Mouse (Mus musculus) heart, postnatal 0 days (tissue): ENCODE results near the gene 2610042L04Rik. TPM values are rescaled to one million over a fixed set of nuclear protein-coding genes. Genes with fewer than 3 reads are reported as not detected.
"Not testable (repeated sequence)": the region's sequence is repeated elsewhere in the genome, so short reads cannot be mapped to it uniquely, and the experiment has no call there.

Source experiments
- ATAC-seq: fragments of 200-750 bp; cut with Nextera tagmentation; 2 replicates; pipeline ENCODE4 v1.8.0; 2017; ENCODE audit warnings: low read depth, moderate number of reproducible peaks, moderate library complexity; ENCODE audit not compliant: insufficient read depth
- DNase-seq: peaks from one replicate; pipeline ENCODE4 v3.0.0-alpha.2; 2016; ENCODE audit warnings: low spot score
- H3K27ac ChIP-seq: fragments of 300-500 bp; sonication (generic); 2 replicates; pipeline ENCODE4 v1.5.1; 2014; ENCODE audit warnings: low read depth, mild to moderate bottlenecking
- H3K27me3 ChIP-seq: fragments of 300-500 bp; sonication (generic); 2 replicates; pipeline ENCODE4 v1.6.1; 2014; ENCODE audit warnings: low read length, mixed read lengths; ENCODE audit not compliant: control insufficient read depth, insufficient read depth
- H3K36me3 ChIP-seq: fragments of 300-500 bp; sonication (generic); replicated peaks from 2 replicates; pipeline ENCODE4 v1.6.1; 2014; ENCODE audit warnings: low read length, mixed read lengths; ENCODE audit not compliant: control insufficient read depth, insufficient read depth
- H3K4me1 ChIP-seq: fragments of 300-500 bp; sonication (generic); 2 replicates; pipeline ENCODE4 v1.6.1; 2014; ENCODE audit warnings: antibody characterized with exemption; ENCODE audit not compliant: control insufficient read depth, insufficient read depth
- H3K4me2 ChIP-seq: fragments of 300-500 bp; sonication (generic); 2 replicates; pipeline ENCODE4 v1.6.1; 2014; ENCODE audit warnings: low read depth, mild to moderate bottlenecking, low read length, moderate library complexity
- H3K4me3 ChIP-seq: fragments of 300-500 bp; sonication (generic); 2 replicates; pipeline ENCODE4 v1.5.1; 2014; ENCODE audit warnings: low read depth, low read length
- H3K9ac ChIP-seq: fragments of 300-500 bp; sonication (generic); replicated peaks from 2 replicates; pipeline ENCODE4 v1.6.1; 2014; ENCODE audit warnings: low read depth, low read length, mixed read lengths
- H3K9me3 ChIP-seq: fragments of 300-500 bp; sonication (generic); replicated peaks from 2 replicates; pipeline ENCODE4 v1.6.1; 2016; ENCODE audit warnings: low read length; ENCODE audit not compliant: control insufficient read depth
- CTCF ChIP-seq: IDR thresholded peaks from 2 replicates; pipeline ENCODE4 v1.5.1; 2016; ENCODE audit warnings: antibody characterized with exemption, control low read depth, low read depth
- WGBS: fragments of 180-500 bp; shearing (Covaris S2); extraction: QIAGEN DNeasy Blood & Tissue Kit; methylation state at CpG from one replicate; pipeline ENCODE4 v1.1.7; 2014; 5-methylcytosine and 5-hydroxymethylcytosine counted together
- polyA plus RNA-seq: library from polyadenylated mRNA; unstranded; fragments of >200 nt; fragmentation: Nextera tagmentation; extraction: Ambion mirVana; gene quantifications from 2 replicates; pipeline ENCODE4 v1.2.1, GENCODE M21; 2015
- total RNA-seq: library from RNA; depleted of rRNA; stranded (reverse); fragments of >200 nt; gene quantifications from 2 replicates; pipeline ENCODE4 v1.2.3, GENCODE M21; 2014; ENCODE audit warnings: low replicate concordance; rRNA removed

The 2610042L04Rik gene
- total RNA-seq = not detected in 2 replicates
- 0.07 TPM in 1 of 2 replicates, not detected in the other for polyA plus RNA-seq

- 1% methylated on average over 13 of the region's 48 CpGs for WGBS
- Histone ChIP-seq H3K4me3 (peak within 1 kb of the TSS; percentile 25), H3K4me2 (peak within 1 kb of the TSS; percentile 49)
- not testable (repeated sequence) for H3K9ac ChIP-seq, H3K36me3 ChIP-seq, H3K4me1 ChIP-seq, H3K27me3 ChIP-seq, H3K9me3 ChIP-seq, H3K27ac ChIP-seq, ATAC-seq
- DNase-seq = peak; percentile 3
Observed at GRCm38 (mm10) chr14:4334476-4335080, at the start of gene 2610042L04Rik. 2610042L04Rik (plus strand) TSS chr14:4334763.

GRCm38 (mm10) chr14:4316983-4317382 is 17.6 kb upstream of the 2610042L04Rik start, which contains the start of gene Gm3149:
Gm3149 (plus strand) TSS chr14:4317283.
- WGBS = no CpG with 5 or more reads among the region's 1 CpGs
- not testable (repeated sequence) for H3K4me2 ChIP-seq, ATAC-seq

GRCm38 (mm10) chr14:4335506-4335905 is 943 bp downstream of the 2610042L04Rik start:
- not testable (repeated sequence) for H3K4me2 ChIP-seq, H3K9me3 ChIP-seq, H3K27ac ChIP-seq, H3K27me3 ChIP-seq, ATAC-seq, H3K4me1 ChIP-seq, H3K9ac ChIP-seq, H3K4me3 ChIP-seq, H3K36me3 ChIP-seq, DNase-seq
- peak; percentile 31; the same call in 1 of the 2 replicates for TF ChIP-seq CTCF
- 9% methylated on average over 7 of the region's 8 CpGs for WGBS

More at GRCm38 (mm10) chr14:4316983-4317382, 17.6 kb upstream of the 2610042L04Rik start, which contains the start of gene Gm3149:
- H3K27ac ChIP-seq, H3K4me1 ChIP-seq, H3K4me3 ChIP-seq, H3K36me3 ChIP-seq, DNase-seq, H3K9me3 ChIP-seq, H3K27me3 ChIP-seq, H3K9ac ChIP-seq: not testable (repeated sequence)

- not testable (repeated sequence) for H3K4me1 ChIP-seq, DNase-seq, H3K36me3 ChIP-seq, H3K9ac ChIP-seq, H3K27me3 ChIP-seq, H3K9me3 ChIP-seq, H3K4me2 ChIP-seq, H3K27ac ChIP-seq, ATAC-seq, H3K4me3 ChIP-seq
- 78% methylated on average over 3 of the region's 3 CpGs for WGBS
Observed at GRCm38 (mm10) chr14:4368991-4369390, 34.4 kb downstream of the 2610042L04Rik start.

- not testable (repeated sequence) for ATAC-seq
- WGBS = 56% methylated on average over 3 of the region's 3 CpGs
Observed at GRCm38 (mm10) chr14:4369691-4370090, 35.1 kb downstream of the 2610042L04Rik start.

GRCm38 (mm10) chr14:4377871-4378270 is 43.3 kb downstream of the 2610042L04Rik start:
- H3K27me3 ChIP-seq, H3K9ac ChIP-seq, DNase-seq, H3K27ac ChIP-seq, H3K4me1 ChIP-seq, H3K9me3 ChIP-seq, H3K4me2 ChIP-seq, ATAC-seq, H3K36me3 ChIP-seq, H3K4me3 ChIP-seq: not testable (repeated sequence)

More at GRCm38 (mm10) chr14:4369691-4370090, 35.1 kb downstream of the 2610042L04Rik start:
- not testable (repeated sequence) for H3K4me2 ChIP-seq, H3K27ac ChIP-seq, H3K9ac ChIP-seq, H3K36me3 ChIP-seq, DNase-seq, H3K9me3 ChIP-seq, H3K4me3 ChIP-seq, H3K4me1 ChIP-seq, H3K27me3 ChIP-seq

- not testable (repeated sequence) for H3K36me3 ChIP-seq, H3K4me1 ChIP-seq, H3K9ac ChIP-seq, H3K27me3 ChIP-seq, H3K4me2 ChIP-seq, H3K9me3 ChIP-seq, ATAC-seq, DNase-seq, H3K4me3 ChIP-seq, H3K27ac ChIP-seq
Observed at GRCm38 (mm10) chr14:4385606-4386005, 51.0 kb downstream of the 2610042L04Rik start.

GRCm38 (mm10) chr14:4392841-4393530 is 58.4 kb downstream of the 2610042L04Rik start:
- H3K9ac ChIP-seq, DNase-seq, H3K4me2 ChIP-seq, H3K4me3 ChIP-seq, H3K36me3 ChIP-seq, ATAC-seq, H3K9me3 ChIP-seq, H3K27me3 ChIP-seq, H3K27ac ChIP-seq, H3K4me1 ChIP-seq: not testable (repeated sequence)
- WGBS = 54% methylated on average over 2 of the region's 6 CpGs
